Mouse (Mus musculus): ENCODE results near the gene Dnah2. TPM values are rescaled to one million over a fixed set of nuclear protein-coding genes. Genes with fewer than 3 reads are reported as not detected.

Dnah2 gene
- total RNA-seq, 1 experiment: 0.98 TPM

- Histone ChIP-seq H3K36me3 (ENCODE audit: control insufficient read depth, insufficient read depth, low read length, poor library complexity, severe bottlenecking) (peaks cover 54% of the 10 kb centered on the region), H3K9me3 (ENCODE audit: control insufficient read depth, insufficient read depth, low read depth, low read length) (no peaks in the 10 kb centered on the region), H3K4me3 (ENCODE audit: insufficient read depth in 1 of 2, low read depth in 1 of 2, low read length in 2 of 2, poor library complexity in 1 of 2, severe bottlenecking in 1 of 2) (no peak overlapping the region), H3K9ac (ENCODE audit: insufficient read depth, low read depth, low read length, poor library complexity, severe bottlenecking) (no peak overlapping the region), H3K27ac (ENCODE audit: insufficient read depth, low read depth, low read length, poor library complexity, severe bottlenecking) (no peak overlapping the region), H3K4me1 (ENCODE audit: control insufficient read depth in 2 of 2, insufficient read depth in 2 of 2, low read length in 2 of 2, poor library complexity in 1 of 2) (peaks cover 0 to 13% of the 10 kb centered on the region in 2 experiments; a peak in 3 of 4 replicates)
- in situ Hi-C loops (cut with MboI; ENCODE audit: low sequenced_read_pairs in 2 of 2, unreplicated experiment in 2 of 2): no loop called here
- no peak for DNase-seq (ENCODE audit: low read depth, low spot score)
- TF ChIP-seq CHD2 (IDR thresholded peaks at IDR 0.05; ENCODE audit: low read depth, low read length) (no peak), ZC3H11A (IDR thresholded peaks at IDR 0.05; ENCODE audit: borderline replicate concordance, low read depth, low read length) (no peak), MAFK (IDR thresholded peaks at IDR 0.05; ENCODE audit: insufficient read depth, low read depth, low read length) (no peak), HCFC1 (IDR thresholded peaks at IDR 0.05; ENCODE audit: borderline replicate concordance, insufficient read depth, low read length) (no peak), ZNF384 (IDR thresholded peaks at IDR 0.05; ENCODE audit: low read depth, low read length) (no peak)
These were observed 42.5 kb upstream of the Dnah2 start for GRCm38 (mm10) chr11:69591424-69591823.

- no peak overlapping the region for H3K4me3 ChIP-seq (ENCODE audit: insufficient read depth in 1 of 2, low read depth in 1 of 2, low read length in 2 of 2, poor library complexity in 1 of 2, severe bottlenecking in 1 of 2)
- in situ Hi-C loops (cut with MboI; ENCODE audit: low sequenced_read_pairs in 2 of 2, unreplicated experiment in 2 of 2): no loop called here
These were observed 41.7 kb upstream of the Dnah2 start for GRCm38 (mm10) chr11:69590622-69591021.

GRCm38 (mm10) chr11:69589207-69589834 lies 40.4 kb upstream of the Dnah2 start:
- in situ Hi-C loops (cut with MboI; ENCODE audit: low sequenced_read_pairs in 2 of 2, unreplicated experiment in 2 of 2): no loop called here
- Histone ChIP-seq H3K9ac (ENCODE audit: insufficient read depth, low read depth, low read length, poor library complexity, severe bottlenecking) (no peak overlapping the region; the same call in 1 of the 2 replicates), H3K36me3 (ENCODE audit: control insufficient read depth, insufficient read depth, low read length, poor library complexity, severe bottlenecking) (peaks cover 56% of the 10 kb centered on the region), H3K4me1 (ENCODE audit: control insufficient read depth in 2 of 2, insufficient read depth in 2 of 2, low read length in 2 of 2, poor library complexity in 1 of 2) (peaks cover 3 to 26% of the 10 kb centered on the region in 2 experiments; a peak in 3 of 4 replicates), H3K4me3 (ENCODE audit: insufficient read depth in 1 of 2, low read depth in 1 of 2, low read length in 2 of 2, poor library complexity in 1 of 2, severe bottlenecking in 1 of 2) (no peak overlapping the region), H3K27ac (ENCODE audit: insufficient read depth, low read depth, low read length, poor library complexity, severe bottlenecking) (no peak overlapping the region), H3K9me3 (ENCODE audit: control insufficient read depth, insufficient read depth, low read depth, low read length) (no peaks in the 10 kb centered on the region)
- TF ChIP-seq CHD2 (IDR thresholded peaks at IDR 0.05; ENCODE audit: low read depth, low read length): no peak
- TF ChIP-seq ZC3H11A (IDR thresholded peaks at IDR 0.05; ENCODE audit: borderline replicate concordance, low read depth, low read length): no peak
- no peak for TF ChIP-seq MAFK (IDR thresholded peaks at IDR 0.05; ENCODE audit: insufficient read depth, low read depth, low read length)
- TF ChIP-seq HCFC1 (IDR thresholded peaks at IDR 0.05; ENCODE audit: borderline replicate concordance, insufficient read depth, low read length): no peak
- no peak for TF ChIP-seq ZNF384 (IDR thresholded peaks at IDR 0.05; ENCODE audit: low read depth, low read length)
- DNase-seq (ENCODE audit: low read depth, low spot score): no peak

More at GRCm38 (mm10) chr11:69590622-69591021, 41.7 kb upstream of the Dnah2 start:
- TF ChIP-seq CHD2 (IDR thresholded peaks at IDR 0.05; ENCODE audit: low read depth, low read length) (no peak), ZC3H11A (IDR thresholded peaks at IDR 0.05; ENCODE audit: borderline replicate concordance, low read depth, low read length) (no peak), MAFK (IDR thresholded peaks at IDR 0.05; ENCODE audit: insufficient read depth, low read depth, low read length) (no peak), HCFC1 (IDR thresholded peaks at IDR 0.05; ENCODE audit: borderline replicate concordance, insufficient read depth, low read length) (no peak), ZNF384 (IDR thresholded peaks at IDR 0.05; ENCODE audit: low read depth, low read length) (no peak)
- Histone ChIP-seq H3K9ac (ENCODE audit: insufficient read depth, low read depth, low read length, poor library complexity, severe bottlenecking) (no peak overlapping the region), H3K9me3 (ENCODE audit: control insufficient read depth, insufficient read depth, low read depth, low read length) (no peaks in the 10 kb centered on the region), H3K27ac (ENCODE audit: insufficient read depth, low read depth, low read length, poor library complexity, severe bottlenecking) (no peak overlapping the region), H3K4me1 (ENCODE audit: control insufficient read depth in 2 of 2, insufficient read depth in 2 of 2, low read length in 2 of 2, poor library complexity in 1 of 2) (peaks cover 0 to 20% of the 10 kb centered on the region in 2 experiments; a peak in 3 of 4 replicates), H3K36me3 (ENCODE audit: control insufficient read depth, insufficient read depth, low read length, poor library complexity, severe bottlenecking) (peaks cover 54% of the 10 kb centered on the region)
- no peak for DNase-seq (ENCODE audit: low read depth, low spot score)

GRCm38 (mm10) chr11:69585718-69586325 lies 36.9 kb upstream of the Dnah2 start:
- H3K9ac ChIP-seq (ENCODE audit: insufficient read depth, low read depth, low read length, poor library complexity, severe bottlenecking): peak overlapping the region; percentile 12; the same call in 1 of the 2 replicates
- no peak for DNase-seq (ENCODE audit: low read depth, low spot score)
- peaks cover 7 to 27% of the 10 kb centered on the region in 2 experiments for H3K4me1 ChIP-seq (ENCODE audit: control insufficient read depth in 2 of 2, insufficient read depth in 2 of 2, low read length in 2 of 2, poor library complexity in 1 of 2)
- TF ChIP-seq MAFK (IDR thresholded peaks at IDR 0.05; ENCODE audit: insufficient read depth, low read depth, low read length) (0 out of 2 replicates have a peak, but pooled peaks have one; percentile 3), CHD2 (IDR thresholded peaks at IDR 0.05; ENCODE audit: low read depth, low read length) (no peak)
- no peak overlapping the region; a peak in 1 of 4 replicates for H3K4me3 ChIP-seq (ENCODE audit: insufficient read depth in 1 of 2, low read depth in 1 of 2, low read length in 2 of 2, poor library complexity in 1 of 2, severe bottlenecking in 1 of 2)
- H3K27ac ChIP-seq (ENCODE audit: insufficient read depth, low read depth, low read length, poor library complexity, severe bottlenecking): 0 out of 2 replicates have a peak overlapping the region, but pooled peaks have one; percentile 44
- peaks cover 51% of the 10 kb centered on the region for H3K36me3 ChIP-seq (ENCODE audit: control insufficient read depth, insufficient read depth, low read length, poor library complexity, severe bottlenecking)
- in situ Hi-C loops (cut with MboI; ENCODE audit: low sequenced_read_pairs in 2 of 2, unreplicated experiment in 2 of 2): no loop called here
- H3K9me3 ChIP-seq (ENCODE audit: control insufficient read depth, insufficient read depth, low read depth, low read length): no peaks in the 10 kb centered on the region
